Mouse (Mus musculus): ENCODE results near the gene Ap1g2. TPM values are rescaled to one million over a fixed set of nuclear protein-coding genes. Genes with fewer than 3 reads are reported as not detected.
A peak's percentile ranks its signal among the peaks of the same experiment; 100 is the strongest.

The Ap1g2 gene
- total RNA-seq, 2 experiments from 2014 or later = 10.3 to 11.3 TPM

DNA sequence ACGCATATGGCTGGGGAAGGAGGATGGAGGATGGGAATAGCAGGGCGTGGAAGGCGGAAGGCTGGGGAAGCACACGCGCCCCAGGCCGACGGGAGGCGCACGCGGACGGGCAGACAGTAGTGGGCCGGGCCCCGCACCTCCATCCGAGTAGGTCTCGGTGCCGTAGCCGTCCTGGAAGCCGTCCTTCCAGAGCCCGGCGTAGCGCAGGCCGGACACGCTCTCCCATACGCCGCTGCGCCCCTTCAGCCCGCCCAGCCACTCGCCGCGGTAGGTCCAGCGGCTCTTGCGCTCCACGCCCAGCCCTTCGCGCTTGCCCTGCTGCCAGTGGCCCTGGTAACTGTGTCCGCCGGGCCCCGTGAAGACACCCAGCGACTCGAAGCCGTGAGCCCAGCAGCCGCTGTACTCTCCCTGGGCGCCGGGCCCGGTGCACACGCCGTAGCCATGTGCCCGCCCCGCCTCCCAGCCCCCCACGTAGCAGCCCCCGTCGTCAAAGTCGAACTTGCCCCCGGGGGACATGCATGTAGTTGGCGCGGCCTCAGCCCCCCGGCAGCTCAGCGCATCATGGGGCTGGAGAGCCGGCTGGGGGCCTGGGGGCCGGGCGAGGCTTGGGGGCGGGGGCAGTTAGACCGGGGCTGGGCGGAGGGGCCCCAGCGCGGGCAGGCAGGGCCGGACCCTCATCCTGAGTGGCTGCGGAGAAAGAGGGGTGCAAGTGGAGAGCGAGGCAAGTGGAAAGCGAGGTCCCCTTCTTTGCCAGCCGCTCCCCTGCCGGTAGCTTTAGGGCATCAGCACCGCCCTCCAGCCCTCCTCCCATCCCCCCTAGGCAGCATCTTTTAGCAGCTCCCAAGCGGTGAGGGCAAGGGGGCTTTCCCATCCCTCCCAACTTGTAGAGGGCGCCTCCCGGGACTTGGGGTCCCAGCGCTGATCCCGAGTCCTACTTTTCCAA is 8.6 kb upstream of the Ap1g2 start:
- peak; percentile 70 to 75 for DNase-seq (ENCODE audit: low spot score in 2 of 2)
- intact Hi-C loops (cut with DNase I) = loop anchor here (5.0 kb wide), 1 partner anchor 402 kb away; no protein-coding TSS in a partner anchor

DNA sequence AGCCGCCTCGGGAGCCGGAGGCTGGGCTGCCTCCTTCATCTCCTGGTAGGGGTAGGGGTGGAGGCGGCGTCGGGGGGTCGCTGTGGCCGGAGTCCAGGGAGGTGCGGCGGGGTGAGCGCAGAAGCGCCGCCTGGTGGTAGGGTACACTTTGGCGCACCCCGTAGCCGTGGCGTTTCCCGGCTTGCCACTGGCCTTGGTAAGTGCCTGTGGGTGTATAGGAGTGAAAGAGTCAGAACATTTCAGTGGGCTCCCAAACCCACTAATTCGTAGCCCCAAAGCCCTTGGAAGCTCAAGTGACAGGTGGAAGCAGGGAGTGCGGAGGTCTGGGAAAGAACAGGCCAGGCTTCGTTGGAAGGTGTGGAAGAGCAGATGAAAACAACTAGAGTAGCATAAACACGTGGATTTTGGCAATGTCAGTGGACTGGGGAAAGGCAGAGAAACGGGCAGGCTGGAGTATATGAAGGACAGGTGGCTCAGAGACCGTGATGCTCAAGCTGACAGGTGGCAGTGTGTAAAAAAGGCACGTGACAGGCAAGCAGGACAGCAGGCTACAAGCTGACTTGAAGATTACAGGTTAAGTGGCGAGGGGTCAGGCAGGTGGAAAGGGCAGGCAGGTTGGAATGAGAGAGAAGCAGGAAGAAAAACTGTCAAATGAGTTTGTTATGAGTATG is 7.7 kb upstream of the Ap1g2 start:
- intact Hi-C loops (cut with DNase I) = no loop called here
- peak; percentile 46 to 63 for DNase-seq (ENCODE audit: low spot score in 2 of 2)

- no peak for DNase-seq (ENCODE audit: low spot score in 2 of 2)
Observed at GRCm38 (mm10) chr14:55113351-55113974, 7.1 kb upstream of the Ap1g2 start.

GRCm38 (mm10) chr14:55111720-55112119 is 5.3 kb upstream of the Ap1g2 start:
- intact Hi-C loops (cut with DNase I) = no loop called here
- peak; percentile 65 to 78 for DNase-seq (ENCODE audit: low spot score in 2 of 2)

More at GRCm38 (mm10) chr14:55113351-55113974, 7.1 kb upstream of the Ap1g2 start:
- intact Hi-C loops (cut with DNase I) = no loop called here

DNA sequence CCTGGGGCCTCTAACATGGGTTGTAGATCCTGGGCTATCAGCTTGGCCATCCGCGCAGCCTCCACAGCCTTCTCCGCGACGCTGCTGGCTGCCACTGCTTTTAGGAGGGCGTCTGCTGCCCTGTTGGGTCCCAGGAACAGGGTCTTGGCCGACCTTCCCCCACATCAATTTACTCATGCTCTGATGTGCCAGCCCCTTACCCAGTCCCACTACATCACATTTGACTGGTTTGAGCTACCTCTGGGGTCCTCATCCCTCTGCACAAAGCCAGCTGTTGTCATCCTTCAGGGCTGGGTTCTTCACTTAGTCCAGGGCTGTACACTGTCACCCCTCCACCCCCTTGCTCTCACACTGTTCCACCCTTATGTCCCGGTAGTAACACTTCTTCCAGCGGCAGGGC is 3.7 kb upstream of the Ap1g2 start:
- no peak for DNase-seq (ENCODE audit: low spot score in 2 of 2)
- intact Hi-C loops (cut with DNase I) = no loop called here

DNA sequence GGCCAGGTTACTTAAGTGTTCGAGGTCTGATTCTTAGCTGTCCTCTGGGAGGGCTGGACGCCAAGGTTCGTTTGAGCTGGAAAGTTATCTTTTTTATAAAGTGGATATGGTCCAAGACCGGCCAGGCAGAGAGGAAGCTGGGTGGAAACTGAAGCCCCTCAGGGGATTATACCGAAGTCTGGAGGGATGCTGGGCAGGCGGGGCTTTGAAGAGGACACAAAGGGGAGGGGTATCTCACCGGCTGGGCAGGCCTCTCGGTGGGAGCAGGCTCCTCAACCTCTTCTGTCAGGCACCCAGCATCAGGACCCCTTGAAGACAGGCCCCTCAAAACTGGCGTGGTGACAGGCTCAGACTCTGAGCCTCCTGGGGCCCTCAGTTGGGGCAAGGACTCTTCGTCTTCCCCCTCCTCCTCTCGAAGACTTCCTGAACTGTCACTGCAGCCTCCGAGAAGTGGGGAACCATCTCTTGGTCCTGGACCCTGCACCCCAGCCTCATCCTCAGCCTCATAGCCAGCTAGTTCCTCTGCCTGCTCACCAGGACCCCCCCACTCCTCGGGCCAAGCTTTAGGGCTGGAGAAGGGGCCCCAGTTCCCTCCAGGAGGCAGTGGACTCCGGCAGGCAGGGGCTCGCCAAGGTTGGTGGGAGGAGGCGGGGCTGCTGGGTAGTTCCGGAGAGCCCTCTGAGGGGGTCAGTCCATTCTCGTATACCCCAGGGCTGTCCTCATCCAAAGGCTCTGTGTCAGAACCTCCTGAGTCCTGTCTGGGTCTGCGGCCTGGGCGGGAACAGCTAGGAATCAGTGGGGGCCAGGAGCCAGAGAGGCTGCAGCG is 2.9 kb upstream of the Ap1g2 start:
- DNase-seq (ENCODE audit: low spot score in 2 of 2) = peak; percentile 34 to 48
- intact Hi-C loops (cut with DNase I) = no loop called here

- DNase-seq (ENCODE audit: low spot score in 2 of 2) = peak; percentile 78 to 96
Observed at GRCm38 (mm10) chr14:55108202-55108870, 1.9 kb upstream of the Ap1g2 start.

GRCm38 (mm10) chr14:55106990-55107389 is 597 bp upstream of the Ap1g2 start:
- no peak for DNase-seq (ENCODE audit: low spot score in 2 of 2)
- intact Hi-C loops (cut with DNase I) = no loop called here

More at GRCm38 (mm10) chr14:55108202-55108870, 1.9 kb upstream of the Ap1g2 start:
- intact Hi-C loops (cut with DNase I) = no loop called here

- peak in 1 of 2 experiments; percentile 18 for DNase-seq (ENCODE audit: low spot score in 2 of 2)
Observed at GRCm38 (mm10) chr14:55105386-55105785, 1.0 kb downstream of the Ap1g2 start.

DNA sequence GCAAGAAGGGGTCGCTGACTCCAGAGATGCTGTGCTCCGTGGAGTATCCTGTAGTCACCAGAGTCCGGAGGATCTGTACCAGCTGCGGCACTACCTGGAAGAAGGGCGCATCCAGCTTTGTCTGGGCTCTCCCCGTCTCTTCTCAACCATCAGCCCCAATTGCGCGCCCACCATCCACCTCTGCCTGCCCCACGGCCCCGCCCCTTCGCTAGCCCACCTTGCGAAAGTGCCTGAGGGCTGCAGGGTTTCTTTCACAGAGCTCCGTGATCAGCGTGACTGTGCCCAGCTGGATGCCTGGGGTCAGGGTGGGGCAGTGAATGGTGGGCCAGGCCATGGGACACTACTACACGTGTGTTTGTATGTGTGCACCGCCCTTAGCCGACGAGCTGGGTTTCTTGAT is 2.0 kb downstream of the Ap1g2 start:
- intact Hi-C loops (cut with DNase I) = no loop called here
- no peak for DNase-seq (ENCODE audit: low spot score in 2 of 2)

More at GRCm38 (mm10) chr14:55105386-55105785, 1.0 kb downstream of the Ap1g2 start:
- intact Hi-C loops (cut with DNase I) = no loop called here

DNA sequence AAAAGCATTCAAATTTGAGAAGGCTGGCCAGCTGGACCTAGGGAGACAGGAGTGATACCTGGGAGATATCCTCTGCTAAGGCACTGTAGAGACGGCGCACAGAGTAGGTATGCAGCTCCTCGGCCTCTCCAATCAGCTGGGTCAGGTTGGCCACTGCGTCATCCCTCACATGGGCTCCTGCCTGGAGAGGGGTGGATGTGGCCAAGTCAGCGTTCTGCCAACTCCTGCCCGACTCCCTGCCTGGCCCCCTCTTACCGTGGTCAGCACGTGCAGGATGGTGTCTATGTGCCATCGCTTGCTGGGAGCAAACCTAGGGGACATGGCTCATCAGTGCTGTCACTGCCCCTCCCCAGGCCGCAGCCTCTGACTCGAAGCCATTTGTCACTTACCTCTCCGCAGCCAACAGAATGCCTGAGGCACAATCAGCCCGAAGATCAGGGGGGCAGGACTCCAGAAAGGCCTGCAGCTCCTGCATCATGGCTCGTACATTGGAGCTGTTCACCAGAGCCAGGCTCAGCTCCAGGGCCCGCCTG is 4.1 kb downstream of the Ap1g2 start:
- DNase-seq (ENCODE audit: low spot score in 2 of 2) = no peak
- intact Hi-C loops (cut with DNase I) = no loop called here

DNA sequence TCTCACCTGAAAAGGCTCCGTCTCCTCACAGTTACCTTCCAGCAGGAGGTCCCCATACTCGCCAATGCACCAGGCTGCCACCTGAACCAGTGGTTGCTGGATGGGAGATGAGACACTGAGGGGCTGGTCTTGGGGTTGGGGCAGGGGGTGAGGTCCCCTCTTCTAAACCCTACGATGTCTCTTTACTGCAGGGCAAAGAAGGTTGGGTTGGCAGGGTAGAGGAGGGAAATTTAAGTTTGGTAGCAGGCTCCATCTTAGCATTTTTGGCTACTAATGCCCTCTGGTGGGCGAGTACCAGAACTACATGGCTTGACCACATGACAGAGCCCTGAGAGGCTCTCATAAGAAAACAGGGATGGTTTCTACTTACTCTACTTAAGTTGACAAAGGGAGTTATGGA is 4.8 kb downstream of the Ap1g2 start:
- peak; percentile 66 to 82 for DNase-seq (ENCODE audit: low spot score in 2 of 2)
- intact Hi-C loops (cut with DNase I) = loop anchor here (1.0 kb wide), 1 partner anchor 77 kb away; no protein-coding TSS in a partner anchor

- no peak for DNase-seq (ENCODE audit: low spot score in 2 of 2)
- intact Hi-C loops (cut with DNase I) = loop anchor here (5.0 kb wide), 1 partner anchor 196 kb away; no protein-coding TSS in a partner anchor
Observed at GRCm38 (mm10) chr14:55098067-55098466, 8.3 kb downstream of the Ap1g2 start.

GRCm38 (mm10) chr14:55097646-55098045 is 8.7 kb downstream of the Ap1g2 start:
- no peak for DNase-seq (ENCODE audit: low spot score in 2 of 2)
- intact Hi-C loops (cut with DNase I) = loop anchor here (5.0 kb wide), 1 partner anchor 195 kb away; no protein-coding TSS in a partner anchor

DNA sequence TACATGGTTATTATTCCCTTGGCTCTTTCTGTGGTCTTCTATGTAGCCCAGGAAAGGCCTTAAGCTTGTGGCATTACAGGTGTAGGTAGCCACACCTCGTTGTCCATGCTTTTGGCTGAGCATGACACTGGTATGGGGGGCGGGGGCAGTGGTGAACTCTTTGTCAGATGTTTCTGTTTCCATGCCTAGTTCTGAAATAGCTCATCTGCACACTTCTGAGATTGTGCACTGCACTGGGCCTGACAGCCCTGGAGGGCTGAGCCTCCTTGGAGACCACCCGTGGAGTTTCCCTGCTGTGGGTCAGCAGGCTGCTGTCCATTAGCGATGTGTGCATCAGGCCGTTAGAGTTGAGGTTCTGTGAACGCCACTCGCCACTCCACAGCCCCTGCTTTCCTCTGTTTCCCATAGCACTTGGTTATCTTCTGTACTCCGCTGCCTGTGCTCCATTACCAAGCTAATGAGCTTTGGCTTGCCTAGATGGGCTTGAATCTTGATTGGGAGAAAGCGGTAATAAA is 9.8 kb downstream of the Ap1g2 start:
- intact Hi-C loops (cut with DNase I) = loop anchor here (5.0 kb wide), 1 partner anchor 194 kb away; no protein-coding TSS in a partner anchor
- no peak for DNase-seq (ENCODE audit: low spot score in 2 of 2)

GRCm38 (mm10) chr14:55095671-55096070 is 10.7 kb downstream of the Ap1g2 start:
- intact Hi-C loops (cut with DNase I) = loop anchor here (5.0 kb wide), 1 partner anchor 193 kb away; no protein-coding TSS in a partner anchor

GRCm38 (mm10) chr14:55095263-55095662 is 11.1 kb downstream of the Ap1g2 start:
- no peak for DNase-seq (ENCODE audit: low spot score in 2 of 2)
- intact Hi-C loops (cut with DNase I) = loop anchor here (5.0 kb wide), 1 partner anchor 193 kb away; no protein-coding TSS in a partner anchor

More at GRCm38 (mm10) chr14:55095671-55096070, 10.7 kb downstream of the Ap1g2 start:
- DNase-seq (ENCODE audit: low spot score in 2 of 2) = no peak
